Mouse (Mus musculus) C2C12 (cell line): ENCODE measurements around the gene Recql5.

Experiments
- CTCF ChIP-seq: IDR thresholded peaks from one replicate; pipeline ENCODE4 v1.5.1; 2011; ENCODE audit not compliant: control insufficient read depth, insufficient read depth, insufficient read length
- FOSL1 ChIP-seq: IDR thresholded peaks from one replicate; pipeline ENCODE4 v1.8.0; 2011; ENCODE audit warnings: mild to moderate bottlenecking, low read length; ENCODE audit not compliant: poor library complexity, insufficient read depth, severe bottlenecking
- MAX ChIP-seq: IDR thresholded peaks from one replicate; pipeline ENCODE4 v1.6.1; 2011; ENCODE audit warnings: mild to moderate bottlenecking, control low read depth
- MYOG ChIP-seq: IDR thresholded peaks from one replicate; pipeline ENCODE4 v1.6.1; 2011; ENCODE audit not compliant: control insufficient read depth, insufficient read length; ENCODE audit errors: extremely low read depth

DNA sequence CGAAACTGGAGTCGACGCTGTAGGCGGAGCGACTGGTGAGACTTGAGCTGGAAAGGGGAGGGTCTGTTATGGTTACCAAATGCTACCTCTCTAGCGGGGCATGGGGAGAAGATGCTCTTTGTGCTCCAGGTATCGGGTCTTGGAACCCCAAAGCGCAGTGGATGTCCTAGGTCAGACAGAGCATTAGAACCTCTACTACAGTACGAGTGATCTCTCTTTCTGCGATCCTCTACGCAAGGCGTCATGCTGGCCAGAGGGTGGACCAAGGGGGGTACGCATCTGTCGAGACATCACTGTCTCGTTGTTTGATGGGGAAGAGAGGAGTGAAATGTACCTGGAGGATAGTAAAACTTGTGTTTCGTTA is 452 bp upstream of the Recql5 start:
- TF ChIP-seq CTCF (no peak), MAX (no peak), MYOG (no peak), FOSL1 (no peak)
